Mouse (Mus musculus): Measurements from ENCODE around the gene Rab8b. TPM values are rescaled to one million over a fixed set of nuclear protein-coding genes. Genes with fewer than 3 reads are reported as not detected.
"Not testable (repeated sequence)": the region's sequence is repeated elsewhere in the genome, so short reads cannot be mapped to it uniquely, and the experiment has no call there.

The Rab8b gene
- total RNA-seq, 2 experiments from 2014 or later, result 9.5 to 9.8 TPM

- intact Hi-C loops (cut with DNase I; ENCODE audit: low total_unique reads), result no loop called here
These were observed 56.0 kb downstream of the Rab8b start for GRCm38 (mm10) chr9:66863456-66863855.

GRCm38 (mm10) chr9:66862202-66862601, 57.3 kb downstream of the Rab8b start:
- intact Hi-C loops (cut with DNase I; ENCODE audit: low total_unique reads), result no loop called here

More at GRCm38 (mm10) chr9:66863456-66863855, 56.0 kb downstream of the Rab8b start:
- no peak for DNase-seq

GRCm38 (mm10) chr9:66861104-66861767, 58.3 kb downstream of the Rab8b start:
- DNase-seq, result no peak
- intact Hi-C loops (cut with DNase I; ENCODE audit: low total_unique reads), result no loop called here

More at GRCm38 (mm10) chr9:66862202-66862601, 57.3 kb downstream of the Rab8b start:
- no peak for DNase-seq

GRCm38 (mm10) chr9:66859523-66859922, 60.0 kb downstream of the Rab8b start:
- DNase-seq, result no peak
- intact Hi-C loops (cut with DNase I; ENCODE audit: low total_unique reads), result no loop called here

GRCm38 (mm10) chr9:66855865-66856264, 63.6 kb downstream of the Rab8b start:
- intact Hi-C loops (cut with DNase I; ENCODE audit: low total_unique reads), result no loop called here
- no peak for DNase-seq

- intact Hi-C loops (cut with DNase I; ENCODE audit: low total_unique reads), result no loop called here
These were observed 66.9 kb downstream of the Rab8b start for GRCm38 (mm10) chr9:66852592-66852991.

GRCm38 (mm10) chr9:66850966-66851365, 68.5 kb downstream of the Rab8b start:
- intact Hi-C loops (cut with DNase I; ENCODE audit: low total_unique reads), result no loop called here
- DNase-seq, result no peak

More at GRCm38 (mm10) chr9:66852592-66852991, 66.9 kb downstream of the Rab8b start:
- no peak for DNase-seq

GRCm38 (mm10) chr9:66846822-66847221, 72.7 kb downstream of the Rab8b start:
- intact Hi-C loops (cut with DNase I; ENCODE audit: low total_unique reads), result no loop called here
- DNase-seq, result no peak

GRCm38 (mm10) chr9:66835097-66835480, 84.4 kb downstream of the Rab8b start:
- peak; percentile 41 for DNase-seq
- intact Hi-C loops (cut with DNase I; ENCODE audit: low total_unique reads), result loop anchor here (5.0 kb wide), 1 partner anchor 107 kb away; no protein-coding TSS in a partner anchor

- peak; percentile 99 for DNase-seq
- intact Hi-C loops (cut with DNase I; ENCODE audit: low total_unique reads), result loop anchor here (5.0 kb wide), 1 partner anchor 108 kb away; no protein-coding TSS in a partner anchor
These were observed 85.0 kb downstream of the Rab8b start, which contains the start of gene Aph1c for GRCm38 (mm10) chr9:66834318-66835096. Gene Aph1c (minus strand): TSS chr9:66834726.

GRCm38 (mm10) chr9:66833851-66834250, 85.6 kb downstream of the Rab8b start:
- no peak for DNase-seq
- intact Hi-C loops (cut with DNase I; ENCODE audit: low total_unique reads), result no loop called here

GRCm38 (mm10) chr9:66832366-66832908, 87.0 kb downstream of the Rab8b start:
- intact Hi-C loops (cut with DNase I; ENCODE audit: low total_unique reads), result no loop called here
- DNase-seq, result no peak

GRCm38 (mm10) chr9:66825990-66826389, 93.5 kb downstream of the Rab8b start:
- DNase-seq, result no peak
- intact Hi-C loops (cut with DNase I; ENCODE audit: low total_unique reads), result loop anchor here (2.0 to 10.0 kb wide), 2 partner anchors 35 to 121 kb away; no protein-coding TSS in a partner anchor

- DNase-seq, result not testable (repeated sequence)
- intact Hi-C loops (cut with DNase I; ENCODE audit: low total_unique reads), result loop anchor here (10.0 kb wide), 1 partner anchor 117 kb away; no protein-coding TSS in a partner anchor
These were observed 97.2 kb downstream of the Rab8b start for GRCm38 (mm10) chr9:66822255-66822654.

- intact Hi-C loops (cut with DNase I; ENCODE audit: low total_unique reads), result loop anchor here (10.0 kb wide), 1 partner anchor 116 kb away; no protein-coding TSS in a partner anchor
These were observed 98.5 kb downstream of the Rab8b start for GRCm38 (mm10) chr9:66820996-66821395.

GRCm38 (mm10) chr9:66813392-66813791, 106.1 kb downstream of the Rab8b start:
- DNase-seq, result no peak
- intact Hi-C loops (cut with DNase I; ENCODE audit: low total_unique reads), result no loop called here

More at GRCm38 (mm10) chr9:66820996-66821395, 98.5 kb downstream of the Rab8b start:
- DNase-seq, result no peak

GRCm38 (mm10) chr9:66805951-66806350, 113.5 kb downstream of the Rab8b start:
- not testable (repeated sequence) for DNase-seq

GRCm38 (mm10) chr9:66801947-66802346, 117.5 kb downstream of the Rab8b start:
- DNase-seq, result no peak
- intact Hi-C loops (cut with DNase I; ENCODE audit: low total_unique reads), result no loop called here

More at GRCm38 (mm10) chr9:66805951-66806350, 113.5 kb downstream of the Rab8b start:
- intact Hi-C loops (cut with DNase I; ENCODE audit: low total_unique reads), result not testable (repeated sequence)

- no peak for DNase-seq
- intact Hi-C loops (cut with DNase I; ENCODE audit: low total_unique reads), result no loop called here
These were observed 122.7 kb downstream of the Rab8b start, which contains the start of gene Gm10647 for GRCm38 (mm10) chr9:66796739-66797138. Gene Gm10647 (plus strand): TSS chr9:66797039.
